Mouse (Mus musculus): Measurements from ENCODE around the gene Elf2. TPM values are rescaled to one million over a fixed set of nuclear protein-coding genes. Genes with fewer than 3 reads are reported as not detected.

Elf2 gene
- total and polyA plus RNA-seq, 3 experiments: 52.6 to 111 (median 67.8) TPM

GRCm38 (mm10) chr3:51328546-51328945 is 11.9 kb downstream of the Elf2 start:
- Histone ChIP-seq H3K36me3 (replicated peaks) (peaks cover 60% of the 10 kb centered on the region), H3K9me3 (replicated peaks) (peaks cover 11% of the 10 kb centered on the region; the same call in 1 of the 2 replicates), H3K4me1 (ENCODE audit: insufficient read depth, low read depth, low read length) (peaks cover 33% of the 10 kb centered on the region), H3K4me3 (ENCODE audit: low read depth, low read length) (no peak overlapping the region), H3K27me3 (ENCODE audit: insufficient read depth, low read length) (no peaks in the 10 kb centered on the region)
- no peak for ATAC-seq (ENCODE audit: extremely low read depth, insufficient number of reproducible peaks, low FRiP score, poor library complexity, severe bottlenecking)
- no peak for DNase-seq (ENCODE audit: low spot score)
- TF ChIP-seq GATA2 (IDR thresholded peaks at IDR 0.05; ENCODE audit: borderline replicate concordance, low read depth, low read length): no peak
- TF ChIP-seq GATA1 (IDR thresholded peaks at IDR 0.05; ENCODE audit: borderline replicate concordance, low read length): no peak
- TF ChIP-seq POLR2AphosphoS5 (IDR thresholded peaks at IDR 0.05; ENCODE audit: insufficient replicate concordance, low read depth, low read length): no peak
- no peak for TF ChIP-seq CTCF (IDR thresholded peaks at IDR 0.05; ENCODE audit: low read depth, low read length)
- TF ChIP-seq TAL1 (conservative IDR thresholded peaks at IDR 0.05; ENCODE audit: low read depth, low read length): no peak

GRCm38 (mm10) chr3:51327817-51328216 is 12.6 kb downstream of the Elf2 start:
- Histone ChIP-seq H3K36me3 (replicated peaks) (peaks cover 67% of the 10 kb centered on the region), H3K4me3 (ENCODE audit: low read depth, low read length) (no peak overlapping the region), H3K9me3 (replicated peaks) (peaks cover 11% of the 10 kb centered on the region; the same call in 1 of the 2 replicates), H3K27me3 (ENCODE audit: insufficient read depth, low read length) (no peaks in the 10 kb centered on the region), H3K4me1 (ENCODE audit: insufficient read depth, low read depth, low read length) (peaks cover 26% of the 10 kb centered on the region)
- DNase-seq (ENCODE audit: low spot score) (no peak), ATAC-seq (ENCODE audit: extremely low read depth, insufficient number of reproducible peaks, low FRiP score, poor library complexity, severe bottlenecking) (no peak)
- TF ChIP-seq GATA1 (IDR thresholded peaks at IDR 0.05; ENCODE audit: borderline replicate concordance, low read length) (no peak), GATA2 (IDR thresholded peaks at IDR 0.05; ENCODE audit: borderline replicate concordance, low read depth, low read length) (no peak), CTCF (IDR thresholded peaks at IDR 0.05; ENCODE audit: low read depth, low read length) (no peak), TAL1 (conservative IDR thresholded peaks at IDR 0.05; ENCODE audit: low read depth, low read length) (no peak), POLR2AphosphoS5 (IDR thresholded peaks at IDR 0.05; ENCODE audit: insufficient replicate concordance, low read depth, low read length) (no peak)

DNA sequence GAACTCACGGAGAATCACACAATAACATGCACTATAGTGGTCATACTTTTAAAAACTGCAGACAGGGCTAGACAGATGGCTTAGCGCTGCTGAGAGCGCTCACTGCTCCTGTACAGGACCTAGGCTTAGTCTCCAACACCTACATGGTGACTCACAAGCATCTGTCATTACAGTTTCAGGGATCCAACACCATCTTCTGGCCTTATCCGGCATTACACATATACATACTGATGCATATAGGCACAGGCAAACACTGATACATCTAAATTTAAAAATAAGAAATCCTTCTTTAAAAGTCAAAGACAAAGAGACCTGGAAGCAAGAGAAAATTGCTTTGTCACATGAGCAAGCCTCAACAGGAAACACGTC is 13.1 kb downstream of the Elf2 start:
- Histone ChIP-seq H3K36me3 (replicated peaks) (peaks cover 70% of the 10 kb centered on the region), H3K27me3 (ENCODE audit: insufficient read depth, low read length) (no peaks in the 10 kb centered on the region), H3K4me1 (ENCODE audit: insufficient read depth, low read depth, low read length) (peaks cover 24% of the 10 kb centered on the region), H3K9me3 (replicated peaks) (peaks cover 11% of the 10 kb centered on the region; the same call in 1 of the 2 replicates), H3K4me3 (ENCODE audit: low read depth, low read length) (no peak overlapping the region)
- DNase-seq (ENCODE audit: low spot score) (no peak), ATAC-seq (ENCODE audit: extremely low read depth, insufficient number of reproducible peaks, low FRiP score, poor library complexity, severe bottlenecking) (no peak)
- no peak for TF ChIP-seq TAL1 (conservative IDR thresholded peaks at IDR 0.05; ENCODE audit: low read depth, low read length)
- no peak for TF ChIP-seq CTCF (IDR thresholded peaks at IDR 0.05; ENCODE audit: low read depth, low read length)
- TF ChIP-seq POLR2AphosphoS5 (IDR thresholded peaks at IDR 0.05; ENCODE audit: insufficient replicate concordance, low read depth, low read length): no peak
- no peak for TF ChIP-seq GATA1 (IDR thresholded peaks at IDR 0.05; ENCODE audit: borderline replicate concordance, low read length)
- no peak for TF ChIP-seq GATA2 (IDR thresholded peaks at IDR 0.05; ENCODE audit: borderline replicate concordance, low read depth, low read length)

DNA sequence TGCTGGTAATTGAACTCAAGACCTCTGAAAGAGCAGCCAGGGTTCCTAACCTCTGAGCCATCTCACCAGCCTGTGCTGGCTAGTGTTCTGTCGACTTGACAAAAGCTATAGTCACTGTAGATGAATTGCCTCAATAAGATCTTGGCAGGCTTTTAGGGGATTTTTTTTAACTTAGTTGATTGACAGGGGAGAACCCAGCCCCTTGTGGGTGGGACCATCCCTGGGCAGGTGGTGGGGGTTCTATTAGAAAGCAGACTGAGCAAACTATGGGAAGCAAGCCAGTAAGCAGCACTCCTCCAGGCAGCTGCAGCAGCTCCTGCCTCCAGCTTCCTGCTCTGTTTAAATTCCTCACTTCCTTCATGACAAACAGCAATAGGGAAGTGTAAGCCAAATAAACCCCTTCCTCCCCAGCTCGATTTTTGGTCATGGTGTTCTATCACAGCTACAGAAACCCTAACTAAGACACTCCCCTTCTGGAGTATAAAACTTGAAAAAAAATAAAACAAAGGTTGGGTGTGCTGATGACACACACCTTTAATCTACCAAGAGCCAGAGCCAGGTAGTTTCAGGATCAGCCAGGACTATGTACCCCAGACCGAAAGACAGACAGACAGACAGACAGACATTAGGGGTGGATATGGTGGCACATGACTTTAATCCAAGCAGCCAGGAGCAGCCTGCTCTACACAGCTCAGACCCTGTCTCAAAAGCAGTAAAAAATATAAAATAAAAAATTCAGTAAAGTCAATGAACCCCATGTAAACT is 13.6 kb downstream of the Elf2 start:
- Histone ChIP-seq H3K27me3 (ENCODE audit: insufficient read depth, low read length) (no peaks in the 10 kb centered on the region), H3K9me3 (replicated peaks) (peaks cover 11% of the 10 kb centered on the region; the same call in 1 of the 2 replicates), H3K4me3 (ENCODE audit: low read depth, low read length) (no peak overlapping the region), H3K4me1 (ENCODE audit: insufficient read depth, low read depth, low read length) (peaks cover 18% of the 10 kb centered on the region), H3K36me3 (replicated peaks) (peaks cover 72% of the 10 kb centered on the region)
- DNase-seq (ENCODE audit: low spot score) (no peak), ATAC-seq (ENCODE audit: extremely low read depth, insufficient number of reproducible peaks, low FRiP score, poor library complexity, severe bottlenecking) (no peak)
- TF ChIP-seq TAL1 (conservative IDR thresholded peaks at IDR 0.05; ENCODE audit: low read depth, low read length): no peak
- no peak for TF ChIP-seq POLR2AphosphoS5 (IDR thresholded peaks at IDR 0.05; ENCODE audit: insufficient replicate concordance, low read depth, low read length)
- no peak for TF ChIP-seq CTCF (IDR thresholded peaks at IDR 0.05; ENCODE audit: low read depth, low read length)
- no peak for TF ChIP-seq GATA2 (IDR thresholded peaks at IDR 0.05; ENCODE audit: borderline replicate concordance, low read depth, low read length)
- no peak for TF ChIP-seq GATA1 (IDR thresholded peaks at IDR 0.05; ENCODE audit: borderline replicate concordance, low read length)

DNA sequence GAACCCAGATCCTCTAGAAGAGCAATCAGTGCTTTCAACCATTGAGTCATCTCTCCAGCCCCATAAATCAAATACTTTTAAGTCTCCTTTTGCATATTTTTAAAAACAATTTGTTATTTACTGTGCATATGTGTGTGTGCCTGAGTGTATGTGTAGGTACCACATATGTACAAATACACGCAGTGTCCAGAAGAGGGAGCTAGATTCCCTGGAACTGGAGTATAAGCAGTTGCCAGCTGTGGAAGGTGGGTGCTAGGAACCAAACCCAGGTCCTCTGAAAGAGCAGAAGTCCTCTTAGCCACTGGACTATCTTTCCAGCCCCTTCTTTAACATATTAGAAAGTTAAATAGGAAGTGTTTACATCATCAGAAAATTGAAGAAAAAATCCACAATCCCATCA is 15.0 kb downstream of the Elf2 start:
- H3K4me1 ChIP-seq (ENCODE audit: insufficient read depth, low read depth, low read length): peaks cover 20% of the 10 kb centered on the region
- no peaks in the 10 kb centered on the region for H3K27me3 ChIP-seq (ENCODE audit: insufficient read depth, low read length)
- H3K9me3 ChIP-seq (replicated peaks): peaks cover 11% of the 10 kb centered on the region; the same call in 1 of the 2 replicates
- DNase-seq (ENCODE audit: low spot score) (no peak), ATAC-seq (ENCODE audit: extremely low read depth, insufficient number of reproducible peaks, low FRiP score, poor library complexity, severe bottlenecking) (no peak)
- no peak overlapping the region for H3K4me3 ChIP-seq (ENCODE audit: low read depth, low read length)
- no peak for TF ChIP-seq POLR2AphosphoS5 (IDR thresholded peaks at IDR 0.05; ENCODE audit: insufficient replicate concordance, low read depth, low read length)
- TF ChIP-seq CTCF (IDR thresholded peaks at IDR 0.05; ENCODE audit: low read depth, low read length): no peak
- TF ChIP-seq GATA2 (IDR thresholded peaks at IDR 0.05; ENCODE audit: borderline replicate concordance, low read depth, low read length): no peak
- no peak for TF ChIP-seq TAL1 (conservative IDR thresholded peaks at IDR 0.05; ENCODE audit: low read depth, low read length)
- H3K36me3 ChIP-seq (replicated peaks): peaks cover 74% of the 10 kb centered on the region

DNA sequence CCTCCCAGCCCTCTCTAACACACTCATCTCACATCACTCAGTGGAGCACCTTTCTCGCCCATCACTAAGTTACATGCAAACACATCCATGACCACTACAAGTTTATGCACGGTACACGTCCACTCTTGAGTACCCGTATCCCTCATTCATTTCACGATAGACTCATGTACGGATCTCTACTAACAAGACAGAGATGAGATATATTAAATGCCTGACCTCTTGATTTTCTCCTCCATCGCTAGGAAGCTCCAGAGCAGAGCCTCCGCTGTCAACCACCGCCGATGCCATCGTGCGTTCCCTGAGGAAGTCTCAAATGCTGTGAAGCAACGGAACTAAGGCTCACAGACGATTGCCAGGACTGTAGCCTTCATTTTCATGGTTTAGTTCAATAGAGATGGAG is 17.5 kb downstream of the Elf2 start:
- H3K4me1 ChIP-seq (ENCODE audit: insufficient read depth, low read depth, low read length): peaks cover 10% of the 10 kb centered on the region; the same call in 1 of the 2 replicates
- no peak overlapping the region for H3K4me3 ChIP-seq (ENCODE audit: low read depth, low read length)
- DNase-seq (ENCODE audit: low spot score) (no peak), ATAC-seq (ENCODE audit: extremely low read depth, insufficient number of reproducible peaks, low FRiP score, poor library complexity, severe bottlenecking) (no peak)
- peaks cover 80% of the 10 kb centered on the region for H3K36me3 ChIP-seq (replicated peaks)
- H3K27me3 ChIP-seq (ENCODE audit: insufficient read depth, low read length): no peaks in the 10 kb centered on the region
- no peak for TF ChIP-seq CTCF (IDR thresholded peaks at IDR 0.05; ENCODE audit: low read depth, low read length)
- TF ChIP-seq GATA1 (IDR thresholded peaks at IDR 0.05; ENCODE audit: borderline replicate concordance, low read length): no peak
- H3K9me3 ChIP-seq (replicated peaks): peaks cover 9% of the 10 kb centered on the region; the same call in 1 of the 2 replicates

Measured in G1E (cell line).